Mouse (Mus musculus): ENCODE measurements around the gene Ube2t.

Ube2t gene

GRCm38 (mm10) chr1:134995437-134995836 lies 33.1 kb downstream of the Ube2t start:
- DNase-seq (ENCODE audit: low read depth, low spot score), result no peak

- DNase-seq (ENCODE audit: low read depth, low spot score), result no peak
Observed at GRCm38 (mm10) chr1:134995954-134996353, 33.6 kb downstream of the Ube2t start.

- DNase-seq (ENCODE audit: low read depth, low spot score), result no peak
Observed at GRCm38 (mm10) chr1:134996471-134996870, 34.1 kb downstream of the Ube2t start.

GRCm38 (mm10) chr1:134997568-134997967 lies 35.2 kb downstream of the Ube2t start:
- DNase-seq (ENCODE audit: low read depth, low spot score), result no peak

- no peak for DNase-seq (ENCODE audit: low read depth, low spot score)
Observed at GRCm38 (mm10) chr1:134998231-134998630, 35.9 kb downstream of the Ube2t start.

GRCm38 (mm10) chr1:135000527-135000926 lies 38.2 kb downstream of the Ube2t start:
- DNase-seq (ENCODE audit: low read depth, low spot score), result no peak

- DNase-seq (ENCODE audit: low read depth, low spot score), result no peak
Observed at GRCm38 (mm10) chr1:135003346-135003745, 41.0 kb downstream of the Ube2t start.

- no peak for DNase-seq (ENCODE audit: low read depth, low spot score)
Observed at GRCm38 (mm10) chr1:135005696-135006095, 43.3 kb downstream of the Ube2t start.

- no peak for DNase-seq (ENCODE audit: low read depth, low spot score)
Observed at GRCm38 (mm10) chr1:135009833-135010232, 47.5 kb downstream of the Ube2t start.

GRCm38 (mm10) chr1:135011912-135012311 lies 49.5 kb downstream of the Ube2t start:
- DNase-seq (ENCODE audit: low read depth, low spot score), result no peak

- DNase-seq (ENCODE audit: low read depth, low spot score), result no peak
Observed at GRCm38 (mm10) chr1:135012472-135012871, 50.1 kb downstream of the Ube2t start.

GRCm38 (mm10) chr1:135014921-135015445 lies 52.6 kb downstream of the Ube2t start:
- DNase-seq (ENCODE audit: low read depth, low spot score), result no peak

- DNase-seq (ENCODE audit: low read depth, low spot score), result no peak
Observed at GRCm38 (mm10) chr1:135016907-135017655, 54.7 kb downstream of the Ube2t start.

- no peak for DNase-seq (ENCODE audit: low read depth, low spot score)
Observed at GRCm38 (mm10) chr1:135017656-135018015, 55.3 kb downstream of the Ube2t start.

GRCm38 (mm10) chr1:135019087-135019774 lies 56.9 kb downstream of the Ube2t start:
- DNase-seq (ENCODE audit: low read depth, low spot score), result peak; percentile 37

- no peak for DNase-seq (ENCODE audit: low read depth, low spot score)
Observed at GRCm38 (mm10) chr1:135019775-135020167, 57.4 kb downstream of the Ube2t start.

GRCm38 (mm10) chr1:135020281-135020940 lies 58.0 kb downstream of the Ube2t start:
- DNase-seq (ENCODE audit: low read depth, low spot score), result no peak

- DNase-seq (ENCODE audit: low read depth, low spot score), result no peak
Observed at GRCm38 (mm10) chr1:135020970-135021369, 58.6 kb downstream of the Ube2t start.

GRCm38 (mm10) chr1:135021936-135022335 lies 59.6 kb downstream of the Ube2t start:
- no peak for DNase-seq (ENCODE audit: low read depth, low spot score)

GRCm38 (mm10) chr1:135023583-135023982 lies 61.2 kb downstream of the Ube2t start:
- DNase-seq (ENCODE audit: low read depth, low spot score), result peak; percentile 10

Measured in CD4-positive helper T cell, adult 2 months (primary cell).